Mouse (Mus musculus) thymus, postnatal 0 days (tissue): Measurements from ENCODE around the gene Ncdn. TPM values are rescaled to one million over a fixed set of nuclear protein-coding genes. Genes with fewer than 3 reads are reported as not detected.

ENCODE experiments used
- DNase-seq: peaks from one replicate; pipeline ENCODE4 v3.0.0-alpha.2; 2015; ENCODE audit warnings: low spot score
- polyA plus RNA-seq: library from polyadenylated mRNA; unstranded; fragments of >200 nt; fragmentation: Nextera tagmentation; extraction: Ambion mirVana; gene quantifications from 2 replicates; pipeline ENCODE4 v1.2.1, GENCODE M21; 2015

The Ncdn gene
- polyA plus RNA-seq = 18.4 and 20.6 TPM in 2 replicates

- DNase-seq = peak; percentile 96
These were observed at the start of gene Ncdn, which contains the start of gene AU040320 for GRCm38 (mm10) chr4:126753268-126754230. Ncdn (minus strand) TSS chr4:126753438. AU040320 (plus strand) TSS chr4:126753544.

DNA sequence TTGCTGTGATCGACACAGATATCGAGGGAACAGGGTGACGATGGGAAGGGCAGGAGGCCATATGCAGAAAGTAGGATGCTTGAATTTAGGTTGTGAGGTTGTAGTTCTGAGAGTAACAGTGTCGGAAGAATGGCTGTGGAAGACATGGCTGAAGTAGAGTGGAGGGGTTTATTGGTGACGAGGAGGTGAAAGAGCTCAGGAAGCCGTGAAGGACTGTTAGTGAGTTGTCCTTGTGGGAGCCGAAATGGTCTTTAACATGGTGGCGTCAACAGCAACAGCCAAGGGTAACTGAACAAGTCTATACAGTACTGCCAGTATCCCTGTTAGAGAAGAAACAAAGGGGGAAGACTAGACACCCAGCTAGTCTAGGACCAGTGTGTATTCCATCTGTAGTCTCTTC, 48.9 kb upstream of the Ncdn start:
- DNase-seq = no peak

DNA sequence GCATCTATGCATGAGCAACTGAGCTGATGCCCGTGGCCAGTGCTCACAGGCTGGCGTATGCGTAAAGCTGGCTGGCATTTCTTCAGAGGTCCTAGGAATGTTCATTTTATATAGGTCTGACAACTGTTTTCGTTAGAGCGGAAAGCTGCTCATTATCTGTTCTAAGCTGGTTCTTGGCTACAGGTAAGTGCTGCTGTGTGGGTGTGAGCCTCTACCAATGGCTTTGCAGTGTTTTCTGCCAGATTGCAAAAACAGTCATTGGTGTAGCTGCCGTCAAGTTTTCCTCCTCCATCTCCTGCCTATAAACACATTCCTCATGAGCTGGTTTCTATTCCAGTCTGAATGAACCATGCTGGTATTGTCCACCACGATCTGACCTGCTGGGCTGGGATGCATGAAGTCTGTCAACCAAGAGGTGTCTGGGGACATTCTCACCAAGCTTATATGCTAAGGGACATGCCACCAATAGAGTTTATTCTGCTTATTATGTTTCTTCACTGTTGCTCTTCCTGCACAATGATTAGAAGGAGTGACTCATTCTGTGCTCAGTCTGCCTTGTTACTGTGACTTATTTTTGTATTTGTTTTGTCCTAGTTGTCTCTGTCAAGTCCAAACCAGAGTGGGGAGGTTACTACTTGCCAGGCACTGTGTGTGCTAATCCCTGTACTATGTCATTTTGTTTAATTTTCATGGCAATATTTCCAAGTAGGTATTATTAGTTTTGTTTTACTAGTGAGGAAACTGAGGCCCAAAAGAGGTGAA, 39.3 kb upstream of the Ncdn start:
- DNase-seq = no peak

- no peak for DNase-seq
These were observed 29.8 kb upstream of the Ncdn start for GRCm38 (mm10) chr4:126782996-126783395.

DNA sequence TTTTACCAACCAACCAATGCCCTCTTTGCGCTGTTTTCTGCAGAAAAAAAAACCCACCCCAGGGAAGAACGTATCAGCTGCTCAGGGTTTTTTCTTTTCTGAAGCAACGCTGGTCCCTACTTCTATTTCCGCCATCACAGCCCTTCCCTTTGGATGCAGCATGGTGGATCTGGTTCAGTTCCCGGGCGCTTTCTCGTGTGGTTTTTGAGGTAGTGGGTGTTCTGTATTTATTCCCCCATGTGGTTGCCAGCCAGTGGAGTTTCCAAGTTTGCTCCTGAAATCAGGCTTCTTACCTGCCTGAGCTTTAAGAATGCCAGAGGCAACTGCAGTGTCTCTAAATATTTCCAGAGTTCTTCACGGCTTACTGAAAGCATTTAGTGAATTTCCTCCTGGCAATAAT, 29.3 kb upstream of the Ncdn start:
- DNase-seq = no peak

DNA sequence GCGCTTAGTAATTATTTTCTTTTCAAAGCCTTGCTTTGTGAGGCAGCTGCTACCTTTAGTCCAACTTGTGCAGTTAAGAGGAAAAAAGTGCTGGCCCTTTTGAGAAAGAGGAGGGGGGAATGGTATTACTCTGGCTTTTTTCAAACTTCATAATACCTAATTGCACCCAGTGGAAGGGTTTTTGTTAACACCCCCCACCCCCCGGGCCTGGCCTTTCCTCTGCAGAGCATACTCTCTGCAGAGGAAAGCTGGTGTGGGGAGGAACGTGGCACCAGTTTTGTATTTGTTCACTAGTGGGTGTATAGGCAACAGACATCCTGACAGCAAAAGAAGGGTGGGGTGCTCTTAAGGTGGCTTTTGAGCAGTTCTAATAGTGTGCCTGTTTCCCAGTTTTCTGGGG, 28.6 kb upstream of the Ncdn start:
- no peak for DNase-seq

DNA sequence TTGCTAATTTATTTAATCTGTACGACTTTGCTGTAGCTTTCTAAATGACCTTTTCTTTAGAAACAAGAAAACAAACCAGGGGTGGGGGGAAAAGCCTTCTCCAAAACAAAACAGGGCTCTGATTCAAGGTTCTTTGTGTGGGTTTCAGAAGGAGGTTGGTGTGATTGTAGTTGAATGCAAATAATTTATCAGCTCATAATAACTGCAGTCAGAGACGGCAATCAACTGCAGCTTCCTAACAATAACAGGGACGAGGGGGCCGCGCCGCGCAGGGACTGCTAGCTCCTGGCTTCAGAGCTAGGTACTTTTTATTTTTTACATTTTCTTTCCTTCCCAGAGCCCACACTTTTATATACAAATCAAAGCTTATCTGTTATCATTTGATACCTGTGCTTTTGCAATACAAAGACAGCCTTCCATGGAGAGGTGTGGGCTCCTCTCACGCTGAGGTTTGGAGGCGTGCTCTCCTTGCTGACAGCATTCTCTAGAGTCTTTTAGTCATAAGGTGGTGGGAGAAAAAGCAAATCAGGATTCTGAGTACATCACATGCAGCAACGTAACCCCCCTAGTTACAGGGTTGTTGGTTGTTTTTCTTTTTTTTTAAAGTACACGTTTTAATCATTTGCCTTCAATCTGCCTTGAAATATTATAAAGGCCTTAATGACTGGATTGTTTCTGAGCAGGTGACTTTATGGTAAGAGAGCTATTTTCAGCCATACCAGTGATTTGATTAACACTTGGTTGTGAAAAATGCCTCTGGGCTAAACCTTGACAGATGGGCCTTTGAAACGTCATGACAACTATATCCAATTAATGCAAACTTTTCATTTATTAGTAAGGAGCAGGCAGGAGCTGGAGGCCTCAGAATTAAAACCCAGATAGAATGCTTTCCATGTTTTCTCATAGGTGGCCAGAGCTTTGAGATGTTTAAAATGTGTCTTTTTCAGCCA, 26.9 kb upstream of the Ncdn start:
- DNase-seq = no peak

DNA sequence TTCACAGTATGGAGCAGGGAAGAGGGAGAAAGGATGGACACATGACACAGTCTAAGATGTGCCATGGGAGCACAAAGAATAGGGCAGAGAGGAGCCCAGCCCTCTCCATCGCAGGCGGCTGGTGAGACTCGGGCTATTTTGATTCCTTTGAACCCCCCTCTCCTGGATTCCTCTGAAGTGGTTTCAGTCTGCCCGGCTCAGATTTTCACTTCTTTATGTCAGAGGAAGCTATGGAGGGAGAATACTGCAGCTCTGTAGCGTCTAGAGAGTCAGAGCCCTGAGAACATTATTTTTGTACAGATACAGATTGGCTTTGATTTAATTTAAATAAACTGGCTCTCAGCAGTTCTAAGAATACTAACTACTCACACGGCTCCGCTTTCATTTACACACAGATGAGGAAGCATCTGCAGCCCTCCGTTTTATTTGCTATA, 25.9 kb upstream of the Ncdn start:
- DNase-seq = no peak

GRCm38 (mm10) chr4:126775182-126775581, 21.9 kb upstream of the Ncdn start:
- DNase-seq = no peak

DNA sequence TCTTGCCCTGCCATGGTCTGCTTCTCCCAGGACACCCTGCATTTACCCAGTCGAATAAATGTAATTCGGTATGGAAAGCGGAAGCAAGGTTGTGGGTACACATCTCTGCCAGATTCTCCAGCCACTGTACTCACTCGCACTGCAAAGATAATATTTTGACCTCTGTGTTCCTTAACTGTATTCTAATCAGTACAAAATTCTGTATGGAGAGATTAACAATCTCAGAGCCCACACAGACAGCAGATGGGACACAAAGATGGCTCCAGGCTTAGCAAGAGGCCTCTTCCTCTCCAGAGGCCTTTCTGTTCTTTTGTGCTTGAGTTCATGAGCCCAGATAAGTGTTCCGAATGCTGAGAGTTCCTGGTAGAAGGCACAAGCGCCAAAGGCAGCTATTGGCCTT, 20.6 kb upstream of the Ncdn start:
- DNase-seq = no peak

- DNase-seq = no peak
These were observed 17.6 kb upstream of the Ncdn start for GRCm38 (mm10) chr4:126770831-126771230.

DNA sequence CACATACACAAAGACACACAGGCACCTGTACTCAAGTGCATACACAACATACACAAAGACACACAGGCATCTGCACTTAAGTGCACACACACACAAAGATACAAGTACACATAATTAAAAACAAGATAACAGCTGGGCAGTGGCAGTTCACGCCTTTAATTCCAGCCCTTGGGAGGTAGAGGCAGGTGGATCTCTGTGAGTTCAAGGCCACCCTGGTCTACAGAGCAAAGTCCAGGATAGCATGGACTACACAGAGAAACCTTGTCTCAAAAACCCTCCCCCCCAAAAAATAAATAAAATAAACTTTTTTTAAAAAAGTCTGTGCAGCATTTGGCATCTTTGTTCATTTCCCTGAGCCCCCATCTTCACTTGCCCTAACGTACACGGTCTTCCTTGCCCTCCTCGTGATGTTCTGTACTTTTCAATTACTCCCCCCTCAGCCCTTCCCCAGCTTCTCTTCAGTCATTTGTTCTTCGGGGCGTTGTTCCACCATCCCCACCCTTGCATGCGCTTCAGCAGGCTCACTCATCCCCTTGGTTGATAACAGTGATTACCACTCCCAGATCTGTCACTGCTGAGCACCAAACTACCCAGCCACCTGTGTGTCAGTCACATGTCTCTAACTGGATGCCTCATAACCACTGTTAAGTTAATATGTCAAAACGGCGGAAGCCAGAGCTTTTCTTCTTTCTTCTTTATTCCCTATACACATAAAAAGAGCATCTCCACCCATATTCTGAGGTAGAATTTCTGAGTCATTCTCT, 16.7 kb upstream of the Ncdn start:
- DNase-seq = no peak

DNA sequence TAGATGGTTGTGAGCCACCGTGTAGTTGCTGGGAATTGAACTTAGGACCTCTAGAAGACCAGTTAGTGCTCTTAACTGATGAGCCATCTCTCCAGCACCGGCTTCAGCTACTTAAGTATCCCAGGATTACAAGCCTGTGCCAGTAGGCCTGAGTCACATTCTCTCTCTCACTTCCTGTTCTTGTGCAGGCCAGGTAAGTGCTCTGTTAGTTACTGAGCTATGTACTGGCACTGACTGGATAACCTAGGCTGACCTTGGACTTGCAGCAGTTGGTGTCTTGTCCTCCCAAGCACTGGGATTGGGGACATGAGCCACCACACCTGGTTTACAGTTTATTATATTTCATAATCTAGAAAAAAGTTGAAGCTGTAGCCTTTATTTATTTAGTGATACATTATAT, 10.2 kb upstream of the Ncdn start:
- DNase-seq = no peak

GRCm38 (mm10) chr4:126762586-126763359, 9.5 kb upstream of the Ncdn start:
- DNase-seq = no peak

- no peak for DNase-seq
These were observed 6.2 kb upstream of the Ncdn start for GRCm38 (mm10) chr4:126759435-126759834.

DNA sequence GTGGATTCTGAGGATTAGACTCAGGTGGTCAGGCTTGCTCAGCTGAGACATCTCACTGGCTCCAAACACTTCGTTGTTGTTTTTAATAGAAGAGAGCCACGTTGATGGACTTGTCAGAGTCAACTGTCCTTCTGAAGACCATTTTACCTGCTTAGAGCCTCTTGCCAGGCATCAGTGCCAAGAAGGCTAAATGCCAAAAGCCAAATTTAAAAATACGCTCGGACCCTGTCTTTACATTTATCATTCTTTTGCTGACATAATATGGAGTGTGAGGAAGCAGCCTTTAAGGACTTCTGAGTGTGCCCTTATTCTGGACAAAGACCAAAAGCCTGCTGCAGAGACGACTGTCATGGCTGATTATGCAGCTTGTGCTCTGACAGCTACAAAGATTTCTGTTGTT, 5.1 kb upstream of the Ncdn start:
- DNase-seq = no peak

GRCm38 (mm10) chr4:126756766-126757165, 3.5 kb upstream of the Ncdn start:
- DNase-seq = no peak

DNA sequence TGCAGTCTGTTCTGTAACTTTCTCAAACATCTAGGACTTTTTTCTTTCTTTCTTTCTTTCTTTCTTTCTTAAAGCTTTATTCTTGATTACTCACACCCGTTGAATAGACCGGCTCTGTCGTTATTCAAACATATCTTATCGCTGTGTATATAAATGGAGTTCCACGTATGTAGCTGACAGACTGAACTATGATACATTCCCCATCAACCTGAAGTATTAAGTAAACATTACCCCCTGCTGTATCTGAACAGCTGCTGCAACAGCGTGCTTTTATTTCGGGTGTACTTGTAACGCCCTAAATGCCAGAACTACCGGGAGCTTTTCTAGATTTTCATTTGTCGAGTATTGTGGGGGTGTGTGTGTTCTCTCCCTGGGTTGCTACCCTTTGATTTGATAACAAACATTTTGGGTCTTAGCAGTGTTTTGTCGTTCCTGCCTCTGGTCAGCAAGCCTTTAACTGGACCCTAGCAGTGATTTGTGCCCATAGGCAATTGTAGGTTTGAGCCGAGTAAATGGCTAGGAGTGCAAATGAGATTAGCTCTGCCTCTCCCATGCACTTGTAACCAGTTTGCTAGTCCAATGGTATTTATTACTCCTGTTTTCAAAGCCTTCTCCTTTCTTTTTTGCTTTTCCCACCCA, 1.6 kb upstream of the Ncdn start:
- no peak for DNase-seq

GRCm38 (mm10) chr4:126754231-126754611, 983 bp upstream of the Ncdn start:
- DNase-seq = no peak
